Mouse (Mus musculus) retina, embryonic 14.5 days (tissue): ENCODE measurements around the gene Csf3.
A peak's percentile ranks its signal among the peaks of the same experiment; 100 is the strongest.

Experiments
- DNase-seq: peaks from one replicate; pipeline ENCODE4 v3.0.0-alpha.2; 2015; ENCODE audit warnings: low spot score

Gene Csf3

GRCm38 (mm10) chr11:98696454-98697216 is 4.4 kb upstream of the Csf3 start:
- no peak for DNase-seq

GRCm38 (mm10) chr11:98697225-98697624 is 3.8 kb upstream of the Csf3 start:
- DNase-seq: no peak

- no peak for DNase-seq
Measured at GRCm38 (mm10) chr11:98698849-98699640, 2.0 kb upstream of the Csf3 start.

- peak; percentile 83 for DNase-seq
Measured at GRCm38 (mm10) chr11:98699911-98700310, 1.2 kb upstream of the Csf3 start.

- no peak for DNase-seq
Measured at GRCm38 (mm10) chr11:98702323-98702722, 1.3 kb downstream of the Csf3 start.

GRCm38 (mm10) chr11:98705021-98705420 is 4.0 kb downstream of the Csf3 start:
- DNase-seq: no peak

DNA sequence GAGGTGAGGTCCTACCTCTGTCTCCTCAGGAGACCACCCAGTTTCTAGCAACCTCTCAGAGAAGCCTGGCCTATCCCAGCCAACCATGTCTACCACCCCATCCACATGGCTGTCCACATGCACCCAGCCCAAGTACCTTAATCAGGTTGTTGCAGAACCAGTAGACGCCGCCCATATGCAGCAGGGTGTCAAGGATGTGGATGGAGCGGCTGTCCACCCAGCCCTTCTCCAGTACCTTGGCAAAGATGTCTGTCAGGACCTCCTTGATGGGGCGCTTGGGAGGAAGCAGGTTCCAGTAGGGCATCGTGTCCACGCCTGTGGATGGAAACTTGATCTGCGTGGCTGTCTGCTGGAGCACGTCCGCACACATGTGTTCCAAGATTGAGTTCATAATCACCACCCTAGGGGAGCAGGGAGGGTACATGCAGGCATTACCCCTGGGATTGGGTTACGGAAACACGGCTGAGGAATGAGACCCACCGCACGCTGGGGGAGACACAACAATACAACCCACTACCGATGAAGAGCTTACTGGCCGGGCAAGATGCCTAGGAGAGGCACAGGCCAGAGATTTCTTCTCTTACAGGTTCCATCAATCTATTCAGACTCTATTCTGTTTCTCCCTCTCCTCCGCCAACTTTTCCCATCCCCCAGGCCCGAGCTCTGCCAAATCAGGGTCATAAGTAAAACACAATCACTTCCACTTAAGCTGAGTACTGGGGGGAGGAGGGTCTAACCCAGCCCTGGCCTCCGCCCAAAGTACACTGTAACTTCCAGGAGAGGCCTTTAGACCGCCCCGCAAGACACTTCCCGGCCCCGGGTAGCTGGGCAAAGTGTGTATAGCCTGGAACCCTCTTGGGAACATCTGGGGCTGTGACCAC is 6.6 kb downstream of the Csf3 start:
- no peak for DNase-seq

GRCm38 (mm10) chr11:98708282-98708956 is 7.4 kb downstream of the Csf3 start:
- no peak for DNase-seq

- DNase-seq: no peak
Measured at GRCm38 (mm10) chr11:98709001-98709741, 8.1 kb downstream of the Csf3 start.

DNA sequence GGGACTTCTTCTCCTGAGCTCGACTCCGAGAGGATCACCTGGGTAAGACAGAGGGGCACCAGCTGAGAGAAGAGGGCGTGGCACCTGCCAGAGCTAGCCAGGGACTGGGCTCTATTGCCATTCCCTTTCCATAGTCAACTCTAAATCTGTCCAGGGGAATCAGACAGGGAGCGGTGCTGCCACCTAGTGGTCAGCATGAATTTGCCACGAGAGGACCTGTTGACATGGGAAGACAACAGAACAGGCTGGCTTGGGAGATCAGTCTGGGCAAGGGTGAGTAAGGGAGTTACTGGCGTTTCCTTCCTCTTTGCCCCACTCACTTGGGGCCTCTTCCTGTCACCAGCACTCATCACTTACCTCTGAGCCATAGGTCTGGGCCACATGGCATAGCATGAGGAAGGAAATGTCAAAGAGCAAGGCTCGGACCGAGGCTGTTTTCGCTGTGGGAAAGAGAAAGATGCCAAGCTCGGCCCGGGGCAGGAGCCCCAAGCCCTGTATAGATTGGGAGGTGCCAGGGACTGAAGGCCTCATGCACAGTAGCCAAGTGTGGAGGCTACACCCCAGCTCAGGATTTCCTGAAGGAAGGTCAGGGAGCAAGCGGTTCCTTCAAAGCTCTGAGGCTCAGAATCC is 9.5 kb downstream of the Csf3 start:
- DNase-seq: peak; percentile 91

DNA sequence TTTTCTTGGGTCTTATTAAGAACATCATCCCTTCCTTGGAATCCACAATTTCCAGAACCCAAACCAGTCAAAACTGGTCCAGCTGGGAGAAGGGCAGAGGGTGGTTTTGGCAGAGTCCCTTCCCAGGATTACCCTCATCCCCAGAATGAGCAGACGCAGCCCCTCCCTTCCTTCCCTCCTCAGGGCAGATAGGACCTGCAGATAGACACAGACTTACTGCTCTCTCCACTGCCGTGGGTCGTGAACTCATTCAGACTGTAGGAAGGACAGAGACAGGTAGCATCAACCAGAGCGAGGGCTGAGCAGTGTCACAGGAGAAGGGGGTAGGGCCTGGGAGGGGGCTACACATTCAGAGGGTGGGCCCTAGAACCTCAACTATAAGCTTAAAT is 10.0 kb downstream of the Csf3 start:
- no peak for DNase-seq

DNA sequence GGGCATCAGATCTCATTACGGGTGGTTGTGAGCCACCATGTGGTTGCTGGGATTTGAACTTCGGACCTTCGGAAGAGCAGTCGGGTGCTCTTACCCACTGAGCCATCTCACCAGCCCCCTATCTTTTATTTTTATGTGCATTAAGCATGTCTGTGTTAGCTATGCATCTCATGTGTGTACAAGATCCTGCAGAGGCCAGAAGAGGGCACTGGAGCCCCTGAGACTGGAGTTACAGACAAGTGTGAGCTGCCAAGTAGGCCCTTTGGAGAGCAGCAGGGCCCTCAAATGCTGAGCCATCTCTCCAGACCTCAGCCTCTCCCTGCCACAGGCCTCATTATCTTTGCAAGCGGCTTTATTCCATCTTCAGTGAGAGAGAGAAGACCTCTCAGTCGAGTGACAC is 10.9 kb downstream of the Csf3 start:
- peak; percentile 39 for DNase-seq

DNA sequence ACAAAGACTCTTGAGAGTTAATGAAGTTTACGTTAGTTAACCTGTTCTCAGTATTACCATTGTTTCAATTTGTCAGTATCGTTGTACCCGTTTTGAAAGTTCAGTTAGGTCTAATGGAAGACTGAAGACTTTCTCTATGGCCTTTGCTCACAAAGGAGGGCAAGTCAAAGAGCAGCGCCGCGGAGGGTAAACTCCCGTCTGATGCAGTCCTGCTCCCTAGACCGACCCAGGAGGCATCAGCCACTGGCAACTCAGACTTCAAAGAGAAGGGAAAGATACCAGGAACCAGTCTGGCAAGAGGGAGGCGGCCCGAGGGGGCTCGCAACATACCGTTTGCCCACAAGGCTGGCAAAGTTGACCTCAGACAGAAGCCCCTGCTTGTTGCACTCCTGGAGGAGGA is 12.6 kb downstream of the Csf3 start:
- no peak for DNase-seq

DNA sequence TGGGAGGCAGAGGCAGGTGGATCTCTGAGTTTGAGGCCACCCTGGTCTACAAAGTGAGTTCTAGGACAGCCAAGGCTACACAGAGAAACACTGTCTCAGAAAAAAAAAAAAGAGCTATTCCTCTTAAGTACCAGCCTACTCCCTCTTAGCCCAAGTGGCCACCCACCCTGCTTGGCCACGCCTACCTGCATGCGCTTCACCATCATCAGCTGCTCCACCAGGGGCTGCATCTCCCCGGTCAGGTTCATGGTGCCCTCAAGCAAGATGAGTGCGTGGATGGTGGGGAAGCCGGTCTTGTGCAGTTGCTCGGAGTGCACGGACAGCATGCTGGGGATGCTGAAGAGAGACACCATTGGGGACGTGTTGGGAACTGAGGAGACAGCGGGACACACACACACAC is 14.9 kb downstream of the Csf3 start:
- no peak for DNase-seq

DNA sequence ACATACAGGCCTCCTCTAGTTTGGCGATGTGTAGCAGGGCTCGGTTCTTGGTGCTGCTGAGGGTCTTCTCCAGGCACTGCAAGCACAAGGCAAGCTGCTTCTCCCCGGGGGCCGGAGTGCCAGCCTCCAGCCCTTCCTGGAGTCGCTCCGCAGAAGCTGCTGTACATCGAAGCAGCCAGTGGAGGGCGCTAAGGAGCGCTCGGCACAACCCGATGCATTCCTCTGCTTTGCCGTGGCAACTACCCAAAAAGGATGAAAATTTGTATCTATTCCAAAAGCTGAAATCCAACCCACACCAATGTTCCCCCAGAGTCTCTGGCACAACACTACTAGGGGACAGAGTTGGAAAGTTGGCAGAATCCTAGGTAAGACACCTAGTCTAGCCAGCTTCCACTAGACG is 16.8 kb downstream of the Csf3 start:
- DNase-seq: peak; percentile 82

GRCm38 (mm10) chr11:98720756-98721155 is 19.7 kb downstream of the Csf3 start:
- DNase-seq: no peak

DNA sequence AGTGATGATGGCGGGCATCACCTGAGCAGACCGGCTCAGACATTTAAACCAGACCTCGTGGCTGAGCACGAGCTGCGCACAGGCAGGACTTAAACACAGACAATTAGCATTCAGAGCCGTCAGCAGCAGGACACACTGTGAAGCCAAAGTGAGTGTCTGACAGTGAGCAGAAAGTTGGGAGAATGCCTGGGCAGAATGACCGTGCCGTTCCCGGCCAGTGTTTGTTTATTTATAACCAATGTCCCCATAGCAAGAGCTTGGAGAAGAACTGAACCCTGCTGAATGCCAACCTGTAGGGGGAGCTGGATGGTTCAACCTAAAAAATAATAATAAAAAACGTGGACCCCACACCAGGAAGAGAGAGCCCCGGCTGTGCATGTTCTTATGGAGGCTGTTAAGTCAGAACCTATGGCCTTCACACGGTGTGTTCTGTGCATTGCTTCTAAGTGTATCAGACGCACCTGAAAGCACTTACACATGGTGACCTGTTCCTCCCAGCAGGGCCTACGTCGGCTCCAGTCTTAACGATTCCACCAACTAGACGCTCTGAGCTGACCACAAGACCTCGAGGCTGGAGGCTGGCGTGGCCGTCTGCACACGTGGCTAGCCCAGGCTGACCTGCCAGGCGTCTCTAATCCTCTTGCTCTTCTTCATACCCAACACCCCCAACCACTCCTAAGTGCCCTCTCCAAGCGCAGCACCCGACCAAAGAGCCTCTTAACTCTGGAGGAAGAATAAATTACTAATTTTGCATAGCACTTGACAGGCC is 20.6 kb downstream of the Csf3 start:
- peak; percentile 49 for DNase-seq

DNA sequence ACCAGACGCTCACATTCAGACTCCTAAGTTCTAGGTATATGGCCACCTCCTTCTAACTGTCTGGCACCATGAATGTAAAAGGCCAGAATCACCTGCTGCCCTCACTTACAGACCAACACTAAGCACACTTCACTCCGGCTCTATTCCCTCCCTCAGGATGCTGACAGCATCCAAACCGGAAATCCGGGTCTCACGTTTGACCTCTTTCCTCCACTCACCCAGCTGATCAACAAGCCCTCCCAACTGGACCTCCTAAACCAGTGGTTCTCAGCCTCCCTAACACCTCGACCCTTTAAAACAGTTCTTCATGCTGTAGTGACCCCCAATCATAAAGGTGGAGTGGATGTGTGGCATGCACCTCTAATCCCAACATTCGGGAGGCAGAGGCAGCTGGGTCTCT is 22.0 kb downstream of the Csf3 start:
- no peak for DNase-seq

DNA sequence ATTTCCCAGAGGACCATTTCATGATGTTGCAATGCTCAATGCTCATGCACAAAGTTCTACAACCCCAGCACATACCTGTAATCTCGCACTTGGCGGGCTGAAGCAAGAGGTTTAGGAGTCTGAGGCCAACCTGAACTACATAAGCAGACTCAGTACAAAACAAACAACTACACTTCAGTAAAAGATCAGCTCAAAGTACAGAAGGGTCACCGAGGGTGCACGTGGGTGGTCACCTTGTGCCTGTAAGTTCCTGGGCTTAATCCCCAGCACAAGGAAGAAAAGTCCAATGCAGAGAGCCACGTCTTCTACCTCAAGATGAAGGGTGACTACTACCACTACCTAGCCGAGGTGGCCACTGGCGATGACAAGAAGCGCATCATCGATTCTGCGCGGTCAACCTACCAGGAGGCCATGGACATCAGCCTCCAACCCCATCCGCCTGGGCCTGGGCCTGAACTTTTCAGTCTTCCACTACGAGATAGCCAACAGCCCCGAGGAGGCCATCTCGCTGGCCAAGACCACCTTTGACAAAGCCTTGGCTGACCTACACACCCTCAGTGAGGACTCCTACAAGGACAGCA is 25.0 kb downstream of the Csf3 start:
- no peak for DNase-seq
